Comparison of ENCODE assay signal across 27 mouse cellular contexts in genomic region chr9:50969266-50969665, GRCm38 (mm10).
"Had no signal": no experiment of that assay in that cellular context is flagged by ENCODE, and none has a peak within 500 bp of the region (broad histone marks: within the 10 kb centered on the region; RNA-seq: fewer than 3 reads in every experiment).

No protein-coding gene starts in this region.

- H3K36me3 ChIP-seq: heart, embryonic 10.5 days; heart, embryonic 12.5 days; hindbrain, embryonic 10.5 days; hindbrain, embryonic 12.5 days; intestine, embryonic 15.5 days; kidney, embryonic 15.5 days; limb, embryonic 13.5 days; limb, embryonic 15.5 days; liver, embryonic 12.5 days had no signal

- H3K4me1 ChIP-seq: hindbrain, embryonic 10.5 days; hindbrain, embryonic 12.5 days; intestine, embryonic 15.5 days; kidney, embryonic 15.5 days; limb, embryonic 13.5 days; limb, embryonic 15.5 days had no signal

- H3K27me3 ChIP-seq: heart, embryonic 12.5 days; hindbrain, embryonic 12.5 days; intestine, embryonic 15.5 days; kidney, embryonic 15.5 days; limb, embryonic 13.5 days; limb, embryonic 15.5 days; liver, embryonic 12.5 days had no signal

- DNase-seq: gastrocnemius, adult 2 months; gastrocnemius, postnatal 10 days; gastrocnemius, postnatal 25 days; heart, adult 18-20 months; heart, postnatal 10 days; heart, postnatal 4 days; kidney, adult 2 months; kidney, adult 9 months; kidney, postnatal 14 days; kidney, postnatal 36 days; layer of hippocampus, postnatal 36 days; left cerebral cortex, postnatal 4 days had no signal

- H3K27ac ChIP-seq: gastrocnemius, adult 2 months; heart, embryonic 10.5 days; hindbrain, embryonic 10.5 days; hindbrain, embryonic 12.5 days; hindbrain, embryonic 14.5 days; intestine, embryonic 15.5 days; kidney, embryonic 15.5 days; kidney, postnatal 0 days; limb, embryonic 13.5 days; limb, embryonic 15.5 days; liver, embryonic 12.5 days; liver, embryonic 14.5 days had no signal

- H3K9ac ChIP-seq: heart, embryonic 12.5 days; hindbrain, embryonic 12.5 days; hindbrain, embryonic 14.5 days; intestine, embryonic 15.5 days; kidney, embryonic 15.5 days; limb, embryonic 13.5 days; limb, embryonic 15.5 days; liver, embryonic 12.5 days; liver, embryonic 14.5 days had no signal

- ATAC-seq: hindbrain, embryonic 16.5 days; inflammation-experienced regulatory T-cells, adult 6 months; intestine, embryonic 15.5 days; intestine, postnatal 0 days; liver, embryonic 12.5 days had no signal

- H3K4me2 ChIP-seq: heart, embryonic 12.5 days; hindbrain, embryonic 12.5 days; hindbrain, embryonic 14.5 days; intestine, embryonic 15.5 days; kidney, embryonic 15.5 days; limb, embryonic 13.5 days; limb, embryonic 15.5 days; liver, embryonic 12.5 days had no signal

- H3K4me3 ChIP-seq: gastrocnemius, adult 2 months; heart, embryonic 10.5 days; heart, embryonic 12.5 days; hindbrain, embryonic 10.5 days; hindbrain, embryonic 12.5 days; intestine, embryonic 15.5 days; kidney, embryonic 15.5 days; limb, embryonic 13.5 days; limb, embryonic 15.5 days; liver, embryonic 12.5 days had no signal

- H3K9me3 ChIP-seq: heart, embryonic 10.5 days; heart, embryonic 12.5 days; hindbrain, embryonic 10.5 days; hindbrain, embryonic 12.5 days; intestine, embryonic 15.5 days; kidney, embryonic 15.5 days; limb, embryonic 13.5 days; limb, embryonic 15.5 days; liver, embryonic 12.5 days had no signal
